Mouse (Mus musculus) spleen, postnatal 14 days (tissue): ENCODE measurements around the gene Col25a1.

Experiments used
- DNase-seq, 2 experiments: peaks; one replicate each; pipeline ENCODE4 v3.0.0; 2021 to 2022; ENCODE audit warnings: low spot score in 2 of 2

Gene Col25a1

GRCm38 (mm10) chr3:130252355-130252754 lies 121.1 kb downstream of the Col25a1 start:
- no peak for DNase-seq

GRCm38 (mm10) chr3:130256059-130256458 lies 124.8 kb downstream of the Col25a1 start:
- DNase-seq: no peak

GRCm38 (mm10) chr3:130256610-130257009 lies 125.3 kb downstream of the Col25a1 start:
- no peak for DNase-seq

GRCm38 (mm10) chr3:130259670-130260069 lies 128.4 kb downstream of the Col25a1 start:
- DNase-seq: no peak

- DNase-seq: no peak
Observed at GRCm38 (mm10) chr3:130260316-130260715, 129.0 kb downstream of the Col25a1 start.

GRCm38 (mm10) chr3:130265104-130265503 lies 133.8 kb downstream of the Col25a1 start:
- DNase-seq: no peak

GRCm38 (mm10) chr3:130270509-130270908 lies 139.2 kb downstream of the Col25a1 start:
- no peak for DNase-seq

- DNase-seq: no peak
Observed at GRCm38 (mm10) chr3:130273949-130274348, 142.6 kb downstream of the Col25a1 start.

- no peak for DNase-seq
Observed at GRCm38 (mm10) chr3:130278298-130279050, 147.2 kb downstream of the Col25a1 start.

- DNase-seq: no peak
Observed at GRCm38 (mm10) chr3:130283011-130283760, 151.9 kb downstream of the Col25a1 start.

- no peak for DNase-seq
Observed at GRCm38 (mm10) chr3:130288102-130288501, 156.8 kb downstream of the Col25a1 start.

GRCm38 (mm10) chr3:130288756-130289155 lies 157.5 kb downstream of the Col25a1 start:
- DNase-seq: no peak

GRCm38 (mm10) chr3:130289220-130289619 lies 157.9 kb downstream of the Col25a1 start:
- DNase-seq: no peak

- no peak for DNase-seq
Observed at GRCm38 (mm10) chr3:130290175-130290574, 158.9 kb downstream of the Col25a1 start.

- no peak for DNase-seq
Observed at GRCm38 (mm10) chr3:130290672-130291071, 159.4 kb downstream of the Col25a1 start.

- no peak for DNase-seq
Observed at GRCm38 (mm10) chr3:130291926-130292325, 160.6 kb downstream of the Col25a1 start.

- DNase-seq: no peak
Observed at GRCm38 (mm10) chr3:130300530-130300929, 169.2 kb downstream of the Col25a1 start.

GRCm38 (mm10) chr3:130303597-130303996 lies 172.3 kb downstream of the Col25a1 start:
- DNase-seq: no peak

- DNase-seq: no peak
Observed at GRCm38 (mm10) chr3:130304827-130305226, 173.5 kb downstream of the Col25a1 start.

- no peak for DNase-seq
Observed at GRCm38 (mm10) chr3:130305686-130306085, 174.4 kb downstream of the Col25a1 start.

- DNase-seq: no peak
Observed at GRCm38 (mm10) chr3:130309277-130309676, 178.0 kb downstream of the Col25a1 start.

GRCm38 (mm10) chr3:130310694-130311305 lies 179.5 kb downstream of the Col25a1 start:
- DNase-seq: no peak

GRCm38 (mm10) chr3:130313246-130313645 lies 181.9 kb downstream of the Col25a1 start:
- no peak for DNase-seq
